Mouse (Mus musculus) c-Kit-positive CD71-negative TER-119-negative erythroid progenitor cells, embryonic 14.5 days (primary cell): Measurements from ENCODE around the gene Slc5a2.

Experiments used
- DNase-seq: peaks from one replicate; pipeline ENCODE4 v3.0.0-alpha.2; 2013; ENCODE audit warnings: low read depth

The Slc5a2 gene

GRCm38 (mm10) chr7:128300952-128301351, 35.5 kb downstream of the Slc5a2 start:
- no peak for DNase-seq

- no peak for DNase-seq
Measured at GRCm38 (mm10) chr7:128302151-128302550, 36.7 kb downstream of the Slc5a2 start.

- DNase-seq = no peak
Measured at GRCm38 (mm10) chr7:128304198-128304597, 38.7 kb downstream of the Slc5a2 start.

DNA sequence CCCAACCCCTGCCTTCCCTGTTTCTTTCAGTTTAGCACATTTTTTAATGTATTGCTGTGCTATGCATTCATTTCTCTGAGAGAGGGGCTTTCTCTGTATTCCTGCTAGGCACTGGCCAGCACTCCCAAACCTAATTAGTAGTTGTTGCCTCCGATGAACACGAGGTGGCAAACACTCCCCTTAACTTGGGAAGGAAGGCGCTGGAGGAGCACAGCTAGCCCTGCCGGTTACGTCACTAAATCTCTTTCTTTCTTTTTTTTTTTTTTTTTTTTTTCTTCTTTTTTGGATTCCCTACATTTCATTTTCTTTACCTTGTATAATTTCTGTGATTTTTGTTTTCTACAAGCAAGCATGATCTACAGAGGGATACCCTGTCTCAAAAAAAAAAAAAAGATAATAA, 39.5 kb downstream of the Slc5a2 start:
- no peak for DNase-seq

DNA sequence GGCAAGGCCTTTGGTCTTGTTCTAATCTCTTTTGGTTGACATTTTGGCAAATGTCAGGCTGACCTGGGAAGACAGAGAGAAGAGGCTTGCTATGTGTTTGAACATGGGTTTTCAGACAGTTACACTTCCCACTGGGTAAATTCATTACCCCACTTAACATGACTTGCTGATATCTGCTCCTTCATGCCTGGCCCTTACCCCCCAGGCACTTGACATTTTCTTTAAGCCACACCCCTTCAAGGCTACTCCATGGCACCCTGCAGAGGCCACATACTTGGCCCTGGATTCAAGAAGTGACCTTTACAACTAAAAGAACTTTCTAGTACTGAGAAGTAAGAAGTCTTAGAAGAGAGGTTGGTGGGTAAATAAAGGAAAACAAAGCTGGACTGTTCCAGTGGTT, 42.4 kb downstream of the Slc5a2 start:
- DNase-seq = no peak

DNA sequence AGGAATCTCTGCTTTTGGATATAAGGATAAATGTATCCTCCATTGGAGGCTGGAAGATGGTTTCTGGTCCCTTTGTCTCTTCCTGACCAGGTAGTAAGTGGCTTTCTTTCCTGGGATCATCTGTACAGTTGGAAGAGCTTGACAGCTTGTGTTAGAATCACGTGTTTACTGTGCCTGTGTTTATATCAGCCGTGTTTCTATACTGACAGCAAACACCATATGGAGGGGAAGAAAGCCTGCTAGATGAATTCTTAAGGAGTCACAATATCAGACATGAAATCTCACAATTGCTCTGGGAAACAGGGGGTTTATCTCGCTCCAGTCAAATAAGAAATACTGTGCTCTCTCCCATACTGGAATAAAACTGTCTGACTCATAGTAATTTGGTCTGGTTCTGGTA, 43.8 kb downstream of the Slc5a2 start:
- DNase-seq = no peak

DNA sequence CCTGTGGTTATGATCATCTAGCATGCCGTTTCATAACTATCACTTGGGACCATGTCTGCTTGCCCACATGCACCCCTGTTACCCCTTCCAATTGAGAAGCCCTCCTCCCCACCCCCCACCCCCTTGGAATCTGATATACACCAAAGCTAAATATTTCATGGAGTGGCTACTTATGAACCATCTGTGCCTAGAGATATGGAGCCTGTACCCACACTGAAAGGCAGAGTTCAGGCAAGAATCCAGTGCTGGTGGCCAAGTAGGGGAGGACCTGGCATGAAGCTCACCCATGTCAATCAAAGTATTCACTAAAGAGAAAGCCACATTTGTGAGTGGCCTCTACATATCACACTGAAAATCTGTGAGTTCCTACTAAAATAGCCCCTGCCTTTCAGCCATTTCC, 44.3 kb downstream of the Slc5a2 start:
- DNase-seq = no peak

- DNase-seq = no peak
Measured at GRCm38 (mm10) chr7:128310229-128310688, 44.8 kb downstream of the Slc5a2 start.

GRCm38 (mm10) chr7:128311263-128311662, 45.8 kb downstream of the Slc5a2 start:
- no peak for DNase-seq

GRCm38 (mm10) chr7:128311811-128312210, 46.4 kb downstream of the Slc5a2 start:
- DNase-seq = no peak

GRCm38 (mm10) chr7:128312375-128313059, 47.1 kb downstream of the Slc5a2 start:
- no peak for DNase-seq

DNA sequence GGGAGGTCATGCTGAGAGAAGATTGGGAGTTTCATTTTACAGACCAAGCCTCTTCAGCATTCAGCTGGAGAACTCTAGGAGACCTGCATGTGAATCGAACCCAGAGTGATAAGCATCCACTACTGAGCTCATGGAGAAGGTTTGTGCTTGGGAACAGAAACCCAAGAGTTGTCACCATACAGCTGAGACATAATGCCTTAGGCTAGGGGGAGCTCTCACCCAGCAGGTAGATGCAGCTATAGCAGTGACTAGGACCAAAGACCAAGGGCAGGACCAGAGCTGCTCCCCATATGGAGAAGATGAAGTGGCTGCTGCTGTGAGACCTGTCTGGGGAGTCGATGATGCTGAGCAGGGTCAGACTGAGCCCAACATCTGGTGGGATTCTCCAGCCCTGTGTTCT, 48.1 kb downstream of the Slc5a2 start:
- no peak for DNase-seq

DNA sequence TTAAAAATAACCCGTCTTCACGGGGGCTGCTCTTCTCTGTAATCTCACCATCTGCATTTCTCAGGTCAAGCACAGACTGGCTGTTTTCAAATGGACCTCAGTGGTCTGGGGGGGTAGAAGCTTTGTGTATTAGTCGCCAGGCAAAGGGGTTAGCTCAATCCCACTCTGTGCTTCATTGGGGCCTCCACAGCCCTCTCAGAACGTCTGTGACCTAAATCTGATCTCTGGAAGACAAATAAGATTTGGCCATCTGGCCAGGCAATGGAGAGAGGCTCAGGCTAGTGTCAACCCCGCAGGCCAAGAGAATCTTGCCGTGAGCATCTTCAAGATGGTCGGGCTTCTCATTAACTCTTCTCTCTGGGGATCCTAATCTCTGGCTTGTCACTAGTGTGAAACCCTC, 49.0 kb downstream of the Slc5a2 start:
- DNase-seq = no peak

DNA sequence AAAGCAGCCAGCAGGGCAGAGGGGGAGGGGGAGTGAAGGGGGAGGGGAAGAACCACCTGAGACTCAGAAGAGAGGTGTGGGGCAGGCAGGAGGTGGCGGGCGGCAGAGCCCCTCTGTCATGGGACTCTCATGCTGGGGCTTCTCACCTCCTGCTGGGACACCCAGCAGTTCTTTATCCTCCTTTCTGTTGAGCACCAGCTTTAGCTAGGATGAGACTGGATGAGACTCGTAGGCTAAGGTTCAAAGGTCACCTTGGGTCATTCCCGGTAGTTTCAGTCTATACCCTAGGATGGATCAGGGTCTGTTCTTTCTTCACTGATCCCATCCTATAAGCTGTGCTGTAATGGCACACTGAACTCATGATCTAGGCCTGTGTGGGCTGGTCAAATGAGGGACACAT, 51.6 kb downstream of the Slc5a2 start:
- no peak for DNase-seq

DNA sequence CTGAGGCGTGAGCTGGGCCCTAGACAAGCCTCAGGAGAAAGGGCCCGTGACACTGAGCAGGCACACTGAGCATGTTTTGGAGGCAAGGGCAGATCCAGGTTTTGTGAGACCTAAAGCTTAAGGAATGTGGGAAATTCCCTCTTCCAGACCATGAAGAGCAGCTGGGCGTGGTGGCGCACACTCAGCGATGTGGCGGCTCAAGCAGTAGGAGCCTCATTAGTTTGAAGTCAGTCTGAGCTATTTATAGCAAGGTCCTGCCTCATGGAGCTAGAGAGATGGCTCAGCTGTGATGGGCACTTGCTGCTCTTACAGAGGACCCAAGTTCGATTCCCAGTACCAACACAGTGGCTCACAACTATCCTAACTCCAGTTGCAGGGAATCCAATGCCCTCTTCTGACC, 53.7 kb downstream of the Slc5a2 start:
- DNase-seq = no peak

GRCm38 (mm10) chr7:128320219-128320816, 54.9 kb downstream of the Slc5a2 start:
- DNase-seq = no peak

- no peak for DNase-seq
Measured at GRCm38 (mm10) chr7:128321260-128321659, 55.8 kb downstream of the Slc5a2 start.
